Mouse (Mus musculus) 3134 (cell line): Measurements from ENCODE around the gene Adcy7.

Experiments used
- DNase-seq: peaks from one replicate; pipeline ENCODE4 v3.0.0-alpha.2; 2011; ENCODE audit warnings: low spot score; ENCODE audit not compliant: insufficient read length; ENCODE audit errors: extremely low read depth

The Adcy7 gene

DNA sequence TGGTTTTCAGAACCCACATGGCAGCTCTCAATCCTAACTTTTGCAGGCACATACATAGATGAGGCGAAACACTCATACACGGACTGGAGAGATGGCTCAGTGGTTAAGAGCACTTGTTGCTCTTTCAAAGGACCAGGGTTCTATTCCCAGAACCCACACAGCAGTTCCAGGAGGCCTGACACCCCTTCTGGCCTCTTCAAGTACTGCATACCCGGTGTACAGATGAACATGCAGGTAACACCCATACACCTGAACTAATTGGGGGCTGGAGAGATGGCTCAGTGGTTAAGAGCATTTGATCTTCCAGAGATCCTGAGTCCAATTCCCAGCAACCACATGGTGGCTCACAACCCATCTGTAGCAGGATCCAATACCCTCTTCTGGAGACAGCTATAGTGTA lies 2.1 kb upstream of the Adcy7 start:
- no peak for DNase-seq

DNA sequence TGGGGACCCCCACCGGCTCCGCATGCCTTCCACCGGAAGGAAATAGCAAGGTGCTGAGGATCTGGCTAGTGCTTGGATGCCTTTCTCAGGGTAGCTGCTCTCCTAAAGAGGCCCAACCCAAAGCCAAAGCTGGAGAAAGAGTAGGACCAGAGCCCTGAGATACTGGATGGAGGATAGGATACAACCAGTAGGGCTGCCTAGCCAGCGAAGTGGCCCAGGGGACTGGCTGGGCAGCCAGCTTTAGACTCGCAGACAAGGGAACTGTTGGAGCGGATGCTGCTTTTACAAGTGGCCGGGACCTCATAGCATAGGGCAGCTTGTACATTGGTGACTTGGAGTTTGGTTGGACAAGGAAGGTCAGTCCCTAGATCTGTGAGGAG lies 838 bp downstream of the Adcy7 start:
- DNase-seq: no peak

DNA sequence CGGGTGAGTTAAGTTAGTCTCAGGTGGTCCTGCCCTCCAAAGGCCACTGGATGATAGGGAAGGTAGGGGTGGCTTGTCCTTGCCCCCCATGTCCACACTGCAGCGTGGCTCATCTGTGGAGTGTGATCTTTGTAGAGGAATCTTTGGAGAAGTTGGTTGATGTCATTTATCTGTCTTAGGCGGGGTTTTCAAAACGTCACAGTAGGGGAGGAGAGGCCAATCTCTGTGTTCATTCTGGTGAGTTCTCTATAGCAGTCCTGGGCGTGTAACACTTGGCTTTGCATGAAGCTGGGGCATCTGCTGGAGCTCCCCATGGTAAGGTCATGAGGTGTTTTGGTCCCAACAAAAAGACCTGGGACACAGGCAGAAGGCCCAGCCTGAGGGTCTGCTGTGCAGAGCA lies 1.9 kb downstream of the Adcy7 start:
- no peak for DNase-seq

DNA sequence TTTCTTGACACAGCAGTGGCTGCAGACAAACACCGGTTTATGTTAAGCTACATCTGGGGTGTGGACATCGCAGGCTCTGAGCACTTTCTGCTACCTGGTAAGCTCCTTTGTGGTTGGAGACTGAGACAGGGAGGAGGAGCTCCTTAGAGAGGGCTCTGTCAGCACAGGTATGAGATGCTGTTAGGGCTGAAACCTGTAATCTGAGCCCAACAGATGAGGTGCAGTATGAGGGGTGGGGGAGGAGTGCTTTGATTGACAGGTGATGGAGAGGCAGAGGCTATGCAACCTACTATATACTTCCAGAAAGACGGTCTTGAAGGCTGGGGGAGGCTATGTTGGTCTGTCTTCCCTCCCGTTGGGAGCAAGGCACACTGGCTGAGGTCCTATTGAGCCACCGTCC lies 7.0 kb downstream of the Adcy7 start:
- DNase-seq: no peak

DNA sequence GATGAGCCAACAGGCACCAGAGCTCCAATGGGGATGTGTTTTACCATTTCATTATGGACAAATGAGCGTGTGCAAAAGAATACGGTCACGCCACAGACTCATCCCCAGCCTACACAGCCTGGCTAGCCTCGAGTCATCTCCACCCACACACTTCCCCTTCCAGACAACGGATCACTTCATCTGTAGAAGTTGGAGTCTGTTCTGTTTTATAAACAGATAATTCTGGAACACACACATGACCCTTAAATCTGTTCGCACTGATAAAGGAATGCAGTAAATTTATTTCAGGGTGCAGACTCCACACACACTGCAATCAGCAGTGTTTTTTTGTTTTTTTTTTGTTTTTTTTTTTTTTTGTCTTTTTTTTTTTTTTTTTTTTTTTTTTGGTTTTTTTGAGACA lies 7.5 kb downstream of the Adcy7 start:
- DNase-seq: no peak

DNA sequence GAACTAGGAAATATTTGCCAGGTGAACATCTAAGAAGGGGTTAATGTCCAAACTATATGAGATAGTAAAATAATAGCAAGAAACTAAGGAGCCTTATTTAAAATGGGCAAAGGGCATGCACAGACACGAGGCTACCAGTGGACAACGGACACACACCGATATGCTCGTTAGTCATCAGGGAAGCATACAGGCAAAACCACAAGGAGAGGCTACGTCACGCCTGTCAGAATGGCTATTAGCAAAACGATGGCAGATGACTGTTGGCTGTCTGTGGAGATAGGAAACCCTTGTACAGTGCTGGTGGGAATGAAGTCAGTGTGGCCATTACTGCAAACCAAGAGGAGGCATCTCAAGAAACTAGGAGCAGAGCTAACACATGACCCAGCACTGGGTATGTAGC lies 8.7 kb downstream of the Adcy7 start:
- peak; percentile 65 for DNase-seq

DNA sequence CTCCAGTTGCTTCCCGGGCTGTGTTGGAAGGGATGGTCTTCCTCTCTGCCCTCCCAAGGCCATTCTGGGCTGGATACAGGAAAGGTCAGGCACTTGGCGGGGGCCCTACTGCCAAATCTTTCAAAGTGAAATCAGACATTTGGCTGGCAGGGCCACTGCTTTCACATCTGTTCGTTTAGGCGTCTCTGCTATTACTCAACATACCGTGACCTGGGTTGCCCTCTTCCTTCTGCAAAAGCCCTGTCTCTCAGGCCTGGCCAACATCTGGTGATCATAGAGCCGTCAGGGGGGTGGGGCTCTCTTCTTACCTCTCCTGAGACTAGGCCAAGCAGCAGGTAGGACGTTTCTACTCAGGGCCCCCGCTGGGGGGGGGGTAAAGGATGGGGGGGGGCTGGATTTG lies 10.5 kb downstream of the Adcy7 start:
- DNase-seq: peak; percentile 75

DNA sequence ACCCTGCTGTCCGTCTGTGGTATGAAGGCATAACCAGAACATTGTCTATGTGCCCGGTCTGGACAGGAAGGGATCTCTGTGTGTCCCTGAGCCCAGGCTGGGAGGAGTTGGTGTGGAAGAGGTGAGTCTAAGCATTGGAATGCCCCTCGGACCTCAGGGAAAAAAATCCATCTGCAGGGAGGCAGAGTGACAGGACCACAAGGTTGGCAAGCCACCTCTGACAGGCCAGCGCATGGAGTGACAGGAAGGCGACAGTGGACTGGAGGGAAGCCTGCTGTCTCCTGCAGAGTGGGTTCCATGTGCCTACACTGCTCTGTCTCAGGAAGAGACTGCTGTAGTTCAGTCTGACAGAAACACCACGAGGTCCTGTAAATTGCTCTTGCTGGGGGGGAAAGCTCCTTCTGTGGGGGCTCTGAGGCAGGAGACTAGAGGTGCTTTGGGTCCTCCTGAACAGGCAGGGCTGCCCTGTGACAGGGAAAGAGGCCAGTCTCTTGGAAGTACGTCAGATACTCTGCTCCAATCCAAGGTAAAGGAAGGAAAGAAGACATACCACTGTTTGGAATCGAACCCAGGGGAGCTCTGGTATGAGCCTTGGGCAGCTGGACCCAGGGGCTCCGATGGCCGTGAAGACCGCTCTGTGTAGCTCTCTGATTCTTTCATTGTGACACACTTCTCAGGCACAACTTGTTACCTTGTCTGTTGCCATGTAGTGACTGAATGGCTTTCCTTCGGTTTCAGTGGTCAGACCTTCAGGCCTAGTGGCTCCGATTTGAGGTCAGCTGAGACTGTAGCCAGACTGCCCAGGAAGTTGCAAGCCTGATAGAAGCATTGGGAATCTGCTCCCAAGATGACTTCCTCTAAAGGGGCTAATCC lies 11.3 kb downstream of the Adcy7 start:
- DNase-seq: peak; percentile 81

DNA sequence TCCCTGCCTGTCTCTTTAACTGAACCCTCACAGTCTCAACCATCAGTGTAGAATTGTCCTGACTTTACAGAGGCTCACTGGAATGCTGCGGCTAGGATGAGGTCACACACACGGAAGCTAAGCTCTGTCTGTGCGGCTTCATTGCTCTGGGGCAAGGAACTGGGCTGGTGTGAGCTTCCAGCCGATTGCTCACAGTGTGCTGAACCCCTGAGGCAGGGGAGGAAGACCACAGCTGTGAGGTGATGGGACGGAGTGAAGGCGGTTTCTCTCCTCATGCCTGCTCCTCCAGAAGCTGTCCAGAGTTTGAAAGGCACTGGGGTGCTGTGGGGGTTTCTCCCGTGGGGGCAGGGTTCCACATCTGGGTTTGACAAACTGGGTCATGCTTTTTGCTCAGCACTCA lies 12.5 kb downstream of the Adcy7 start:
- DNase-seq: peak; percentile 78

DNA sequence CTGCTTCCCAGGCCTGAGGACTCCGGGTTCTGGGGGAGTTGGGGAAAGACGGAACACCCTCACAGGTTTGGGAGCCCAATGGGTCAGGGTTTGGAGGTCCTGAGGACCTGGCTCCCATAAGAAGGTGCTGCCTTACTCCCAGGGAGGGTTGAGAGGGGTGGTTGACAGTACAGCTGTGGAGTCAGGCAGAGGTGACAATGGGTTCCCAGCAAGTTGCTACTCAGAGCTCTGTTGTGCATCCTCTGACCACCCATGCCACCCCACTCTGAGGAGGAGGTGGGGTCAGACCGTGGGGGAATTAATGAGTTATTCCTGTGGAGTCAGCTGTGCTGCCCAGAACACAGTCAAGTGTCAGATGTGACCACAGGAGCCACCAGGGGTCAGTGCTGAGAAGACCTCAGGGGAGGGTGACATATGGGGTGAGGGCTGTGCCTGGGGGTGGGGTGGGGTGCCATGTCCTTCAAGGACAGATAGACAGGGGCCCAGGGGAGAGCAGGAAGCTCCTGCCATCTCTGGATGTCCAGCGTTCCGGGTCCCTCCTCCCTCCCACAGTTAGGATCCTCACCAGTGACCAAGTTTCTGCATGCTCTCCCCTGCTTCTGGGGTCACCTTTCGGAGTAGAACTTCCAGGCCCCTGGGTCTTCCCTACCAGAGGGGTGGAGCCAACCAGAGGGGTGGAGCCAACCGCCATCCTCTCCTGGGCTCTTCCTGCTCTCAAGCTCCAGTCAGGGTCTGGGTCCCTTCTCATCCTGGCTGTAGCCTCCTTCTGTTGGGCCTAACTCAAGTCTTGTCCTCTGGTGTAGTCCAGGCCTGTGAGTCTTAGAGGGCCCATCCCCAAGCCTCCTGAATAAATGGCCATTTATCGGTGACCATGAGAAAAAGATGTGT lies 13.5 kb downstream of the Adcy7 start:
- peak; percentile 44 for DNase-seq

DNA sequence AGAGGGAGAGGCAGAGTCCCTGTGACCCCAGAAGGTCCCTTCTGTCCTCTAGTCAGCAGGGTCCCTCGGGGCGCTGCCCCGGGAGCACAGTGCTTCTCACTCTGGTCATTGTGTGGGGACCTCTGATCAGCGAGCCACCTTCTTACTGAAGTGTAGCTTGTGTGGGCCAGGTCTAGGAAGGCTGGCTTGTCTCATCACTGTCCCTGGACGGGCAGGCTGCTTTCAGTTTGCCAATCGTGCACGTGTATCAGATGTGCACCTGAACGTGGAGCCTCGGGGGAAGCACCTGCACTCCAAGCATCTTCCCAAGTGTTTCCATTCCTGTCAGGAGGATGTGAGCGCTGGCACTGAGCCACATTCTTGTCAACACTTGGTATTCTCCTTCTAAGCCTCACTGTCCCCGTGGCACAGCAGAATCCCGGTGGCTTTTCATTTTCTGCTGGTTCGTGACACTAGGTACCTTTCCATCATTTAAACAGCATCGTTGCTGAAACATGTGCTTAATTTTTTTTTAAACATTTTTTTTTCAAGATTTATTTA lies 14.3 kb downstream of the Adcy7 start:
- peak; percentile 40 for DNase-seq

DNA sequence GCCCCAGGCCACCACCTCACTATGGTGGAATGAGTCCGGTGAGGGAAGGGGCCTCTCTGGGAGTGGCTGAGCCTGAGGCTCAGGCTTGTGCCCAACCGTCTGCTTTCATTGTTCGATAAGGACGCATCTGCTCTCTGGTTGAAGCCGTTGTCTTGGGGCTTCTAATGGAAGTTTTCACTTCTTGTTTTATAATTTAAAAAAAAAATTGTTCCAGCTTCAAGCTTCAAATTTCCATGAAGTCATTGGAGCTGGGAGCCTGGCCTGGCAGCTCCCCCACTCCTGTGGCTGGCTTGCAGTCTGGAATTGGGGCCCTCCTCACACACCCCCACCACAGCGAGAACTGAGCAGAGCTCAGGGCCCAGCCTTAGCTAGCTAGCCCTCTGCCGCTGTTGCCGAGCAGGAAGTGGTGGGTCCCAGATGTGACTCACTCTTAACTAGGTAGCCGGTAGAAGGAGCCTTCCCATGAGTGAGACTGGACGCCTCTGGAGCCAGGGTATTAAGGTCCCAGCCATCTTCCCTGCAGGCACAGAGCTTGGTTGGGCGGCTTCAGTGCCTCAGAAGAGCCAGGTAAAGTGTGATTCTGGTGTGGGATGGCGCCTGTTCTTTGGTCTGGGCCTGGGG lies 16.5 kb downstream of the Adcy7 start:
- DNase-seq: peak; percentile 77

DNA sequence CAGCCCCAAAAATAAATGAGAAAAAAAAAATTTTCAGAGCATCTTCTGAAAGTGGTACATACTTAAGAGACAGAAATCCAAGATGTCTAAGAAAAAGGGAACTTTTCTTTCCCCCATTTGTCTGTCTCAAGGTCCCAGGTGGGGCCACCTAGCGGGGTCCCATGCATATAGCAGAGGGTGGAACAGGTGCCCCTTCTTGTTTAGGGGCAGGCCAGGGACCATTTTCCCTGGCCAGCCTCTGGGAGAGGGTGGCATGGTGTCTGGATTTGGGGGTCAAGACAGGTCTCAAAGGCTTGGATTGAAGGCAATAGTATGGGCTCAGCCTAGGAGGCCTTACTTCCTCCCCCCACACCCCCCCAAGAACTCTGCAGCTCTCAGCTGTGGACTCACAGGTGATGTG lies 17.7 kb downstream of the Adcy7 start:
- no peak for DNase-seq

DNA sequence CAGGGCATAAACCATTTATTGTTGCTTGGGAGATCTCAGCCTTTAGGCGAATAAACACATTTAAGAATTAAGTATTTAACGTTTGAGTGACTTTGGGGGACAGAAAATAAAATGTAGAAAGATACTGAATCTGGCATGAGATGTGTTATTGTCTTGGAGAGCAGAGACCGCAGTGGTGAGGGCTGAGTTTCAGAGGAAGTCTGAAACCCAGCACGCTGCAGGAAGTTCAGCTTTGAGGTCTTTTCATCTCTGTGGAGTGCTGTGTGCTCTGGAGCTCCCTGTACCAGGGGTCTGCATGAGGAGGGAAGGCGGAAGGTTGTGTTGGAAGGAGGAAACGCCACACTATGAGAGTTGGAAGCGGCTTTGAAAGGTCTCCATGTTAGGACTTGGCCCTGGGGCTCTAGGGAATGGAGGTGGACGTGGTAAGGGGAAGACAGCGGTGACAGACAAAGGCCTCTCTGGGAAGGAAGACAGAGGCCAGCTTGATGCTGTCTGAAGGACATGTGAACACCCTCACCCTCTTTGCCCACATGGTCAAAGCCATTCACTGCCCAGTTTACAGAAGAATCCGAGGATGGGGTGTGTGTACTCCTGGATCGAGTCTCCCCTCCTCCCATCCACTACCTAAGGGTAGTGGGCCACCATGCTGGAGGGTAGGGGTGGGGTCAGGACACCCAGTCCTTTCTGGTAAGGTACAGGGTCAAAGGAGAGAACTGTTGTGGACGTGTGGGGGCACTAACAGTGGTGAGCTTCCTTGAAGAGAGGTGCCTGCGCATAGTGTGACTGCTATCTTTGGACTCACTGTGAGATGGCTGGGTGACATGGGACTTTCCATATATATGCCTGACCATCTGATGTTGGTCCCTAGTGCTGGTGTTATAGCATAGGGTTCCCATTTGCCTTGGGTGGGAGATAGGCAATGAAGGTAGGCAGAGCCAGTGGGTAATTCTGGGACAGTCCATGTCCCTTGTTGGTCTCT lies 18.4 kb downstream of the Adcy7 start:
- no peak for DNase-seq

DNA sequence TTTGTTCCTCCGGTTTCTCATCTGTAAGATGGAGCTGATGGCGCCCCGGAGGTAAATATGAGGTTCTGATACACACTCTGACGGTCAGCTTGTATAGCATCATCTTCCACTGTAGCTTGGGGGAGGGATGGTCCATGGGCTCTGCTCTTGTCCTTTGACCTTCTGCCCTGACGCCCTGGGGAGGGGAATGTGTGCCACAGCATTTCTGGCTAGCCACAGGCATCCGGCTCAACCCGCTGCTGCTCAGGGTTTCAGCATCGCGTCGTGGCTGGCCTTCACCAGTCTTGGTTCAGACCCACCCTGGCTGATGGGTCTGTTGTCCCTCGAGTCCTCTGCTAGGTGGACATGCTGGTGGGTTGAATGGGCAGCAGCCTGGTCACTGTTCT lies 19.1 kb downstream of the Adcy7 start:
- DNase-seq: peak; percentile 44

DNA sequence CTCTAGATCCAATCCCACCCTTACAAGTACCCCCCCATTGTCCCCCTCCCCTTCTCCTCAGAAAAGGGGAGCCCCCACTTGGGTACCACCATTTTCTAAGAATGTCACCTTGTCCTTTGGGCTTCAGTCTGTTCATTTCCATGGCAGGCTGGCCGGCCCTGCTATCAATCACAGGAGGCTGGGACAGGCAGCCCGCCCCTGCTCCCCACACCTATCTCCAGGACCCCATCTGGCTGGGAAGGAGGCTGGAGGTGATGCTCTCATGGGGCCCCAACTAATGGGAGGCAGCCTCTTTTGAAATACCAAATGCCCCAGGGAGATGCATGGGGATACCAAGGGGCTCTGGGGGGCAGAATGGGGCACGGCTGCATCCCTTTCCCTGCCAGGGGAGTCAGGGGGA lies 20.7 kb downstream of the Adcy7 start:
- no peak for DNase-seq

DNA sequence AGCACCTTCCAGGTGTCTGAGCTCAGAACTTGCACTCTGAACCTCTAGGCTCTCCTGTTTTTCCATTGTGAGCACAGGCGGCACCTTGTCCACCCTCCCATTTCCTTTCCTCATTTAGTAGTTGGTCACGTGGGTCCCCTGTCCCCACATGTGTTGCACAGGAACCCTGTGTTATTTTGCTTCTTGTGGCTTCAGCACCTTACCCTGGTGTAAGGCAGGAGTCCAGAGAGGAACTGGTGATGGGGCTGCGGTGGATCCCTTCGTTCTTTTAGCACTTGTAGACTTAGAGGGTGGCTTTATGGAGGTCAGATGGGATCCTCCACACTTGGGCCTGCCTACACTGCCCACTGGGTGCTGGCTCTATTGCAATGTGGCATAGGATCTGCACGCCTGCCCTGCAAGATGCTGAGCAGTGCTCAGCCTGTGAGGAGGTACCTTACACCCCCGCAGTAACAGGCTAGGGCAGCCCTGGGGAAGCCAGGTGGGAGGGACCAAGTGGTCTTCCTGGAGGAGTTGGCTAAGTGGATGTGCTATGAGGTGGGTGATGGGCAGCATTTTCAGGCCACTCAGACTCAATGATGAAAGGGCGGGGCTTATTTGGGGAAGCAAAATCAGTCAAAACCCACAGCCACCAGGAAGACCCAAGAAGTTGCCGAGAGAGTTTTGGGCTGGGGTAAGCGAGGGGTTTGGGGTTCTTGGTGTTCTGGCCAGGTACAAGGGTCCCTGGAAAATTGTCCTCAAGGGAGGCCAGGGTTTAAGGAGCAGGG lies 21.6 kb downstream of the Adcy7 start:
- DNase-seq: no peak

DNA sequence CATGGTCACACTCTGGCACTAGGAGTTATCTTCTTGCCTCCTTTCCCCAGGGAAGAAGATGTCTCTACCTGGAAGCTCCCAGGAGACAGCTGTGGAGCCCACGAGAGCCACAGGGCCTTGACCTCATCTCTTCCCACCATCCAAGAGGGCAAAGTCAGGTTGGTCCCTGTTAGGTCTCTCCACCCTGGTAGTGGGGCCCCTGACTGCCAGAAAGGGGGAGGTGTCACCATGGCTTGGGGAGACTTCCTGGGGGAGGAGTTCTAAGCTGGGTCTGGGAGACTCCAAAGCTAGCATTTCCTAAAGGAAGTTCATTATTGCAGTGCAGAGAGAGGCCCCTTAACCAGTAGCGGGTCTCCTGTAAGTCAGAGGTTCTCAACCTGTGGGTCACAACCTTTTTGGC lies 22.8 kb downstream of the Adcy7 start:
- DNase-seq: no peak

DNA sequence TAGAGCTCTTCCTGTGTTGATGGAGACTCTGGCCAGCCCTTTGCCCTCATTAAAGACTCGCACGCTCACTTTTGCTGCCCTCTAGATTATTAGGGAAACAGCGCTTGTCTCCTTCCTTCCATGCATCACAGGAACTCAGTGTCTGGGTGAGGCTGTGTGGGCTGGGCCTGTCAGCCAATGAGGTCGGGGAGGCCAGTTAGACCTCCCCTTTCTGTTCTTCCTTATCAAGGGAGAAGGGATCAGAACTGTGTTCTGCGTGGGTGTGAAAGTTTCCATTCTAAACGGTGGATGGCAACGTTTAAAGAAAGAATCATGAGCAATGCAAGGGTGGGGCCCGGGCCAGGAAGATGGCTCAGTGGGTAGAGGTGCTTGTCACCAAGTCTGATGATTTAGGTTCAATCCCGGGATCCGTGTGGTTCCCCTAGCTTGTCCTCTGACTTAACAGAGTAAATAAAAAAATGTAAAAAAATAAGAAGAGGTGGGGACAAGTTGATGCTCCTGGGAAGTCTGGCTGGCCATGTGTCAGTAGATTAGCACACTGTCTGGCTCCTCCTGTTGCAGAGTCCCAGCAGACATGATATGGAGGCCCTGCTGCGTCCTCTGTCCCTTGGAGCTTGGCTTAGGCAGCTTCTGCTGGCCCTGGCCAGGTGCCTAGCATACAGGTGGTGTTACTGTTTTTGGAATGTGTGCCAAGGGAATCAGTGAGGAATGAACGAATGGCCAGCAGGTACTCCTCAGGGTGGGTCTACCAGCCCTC lies 26.0 kb downstream of the Adcy7 start:
- DNase-seq: no peak
